Mouse (Mus musculus): ENCODE results near the gene Taf4. TPM values are rescaled to one million over a fixed set of nuclear protein-coding genes. Genes with fewer than 3 reads are reported as not detected.

Gene Taf4
- 5.5 and 6.0 TPM in 2 replicates for polyA plus RNA-seq (2012; rRNA removed)

DNA sequence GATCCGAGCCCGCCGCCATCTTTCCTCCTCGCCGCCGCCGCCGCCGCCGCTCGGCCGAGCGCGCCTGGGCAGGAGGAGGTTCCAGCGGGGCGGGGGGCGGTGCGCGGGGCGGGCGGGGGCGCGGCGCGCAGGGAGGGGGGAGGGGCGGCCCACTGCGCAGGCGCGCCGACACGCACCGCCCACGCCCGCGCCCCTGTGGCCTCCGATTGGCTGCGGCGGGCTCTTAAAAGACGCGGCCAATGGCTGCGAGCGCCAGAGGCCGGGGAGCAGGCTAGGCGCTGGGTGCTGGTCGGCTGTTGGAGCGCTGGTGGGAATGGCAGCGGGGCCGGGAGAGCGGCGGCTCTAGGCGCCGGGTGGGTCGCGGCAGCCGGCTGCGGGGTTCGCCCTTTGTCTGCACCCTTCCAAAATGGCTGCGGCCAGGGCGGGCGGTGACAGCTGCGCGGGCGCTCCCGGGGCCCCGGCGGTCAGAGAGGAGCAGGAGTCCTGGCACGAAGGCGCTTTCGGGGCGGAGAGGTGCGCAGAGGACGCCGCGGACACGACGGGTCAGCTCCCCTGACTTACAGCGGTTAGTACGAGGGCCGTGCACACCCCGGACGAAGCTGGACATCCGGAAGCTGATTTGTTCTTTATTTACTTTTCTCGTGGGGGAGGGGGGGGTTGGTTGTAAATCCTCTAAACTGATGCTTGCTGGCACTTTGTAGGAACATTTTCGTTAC is at the start of gene Taf4:
Taf4 (minus strand) TSS at position 19 of the 716 bp plus-strand sequence.

DNA sequence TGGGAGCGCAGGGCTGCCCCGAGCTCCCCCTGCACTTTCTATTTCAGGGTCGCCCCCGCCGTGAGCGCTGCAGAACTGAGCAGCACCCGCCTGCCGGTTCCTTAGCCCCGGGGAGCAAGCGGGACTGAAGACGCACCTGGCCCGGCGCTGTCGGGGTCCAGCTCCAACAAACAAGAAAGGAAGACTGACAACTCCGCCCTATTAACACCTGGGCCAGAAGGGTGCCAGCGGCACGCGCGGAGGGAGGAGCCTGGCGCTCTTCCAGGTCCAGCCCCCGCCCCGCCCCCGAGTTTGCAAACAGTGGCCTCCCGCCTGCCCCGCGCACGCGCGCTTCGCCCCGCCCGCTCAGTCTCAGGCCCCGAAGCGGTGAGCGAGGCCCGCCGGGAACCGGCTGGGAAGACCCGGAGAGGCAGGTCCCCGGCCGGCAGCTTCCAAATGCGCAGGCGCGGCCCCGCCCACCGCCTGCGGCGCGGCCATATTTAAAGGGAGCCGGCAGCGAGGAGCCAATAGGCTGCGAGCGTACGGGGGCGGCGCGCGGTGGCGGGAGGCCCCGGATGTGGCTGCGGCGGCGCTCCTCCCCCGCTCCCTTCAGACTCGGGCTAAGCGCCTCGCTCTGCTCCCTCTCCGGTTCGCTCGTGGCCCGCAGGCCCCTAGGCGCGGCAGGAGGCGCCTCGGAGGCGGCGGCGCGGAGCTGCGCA is 48.1 kb upstream of the Taf4 start, which contains the start of gene Lsm14b:
Lsm14b (plus strand) TSS at position 587 of the 698 bp plus-strand sequence.

Other genes with a start within 250 kb of the Taf4 start
- 11.3 and 12.3 TPM in 2 replicates for gene Lsm14b, start 48.3 kb upstream of the Taf4 start, polyA plus RNA-seq (2012; rRNA removed)
- gene Psma7, start 65.8 kb upstream of the Taf4 start, polyA plus RNA-seq (2012; rRNA removed) = 67.9 and 71.5 TPM in 2 replicates
- 2.3 and 2.5 TPM in 2 replicates for gene Ss18l1, start 65.9 kb upstream of the Taf4 start, polyA plus RNA-seq (2012; rRNA removed)
- 5.5 and 7.4 TPM in 2 replicates for gene Mtg2, start 93.9 kb upstream of the Taf4 start, polyA plus RNA-seq (2012; rRNA removed)
- gene Hrh3, start 127.8 kb upstream of the Taf4 start, polyA plus RNA-seq (2012; rRNA removed) = 0.04 and 0.20 TPM in 2 replicates
- 25.3 and 25.7 TPM in 2 replicates for gene Osbpl2, start 142.7 kb upstream of the Taf4 start, polyA plus RNA-seq (2012; rRNA removed)
- 92.0 and 132 TPM in 2 replicates for gene Adrm1, start 194.8 kb upstream of the Taf4 start, polyA plus RNA-seq (2012; rRNA removed)
- 43.7 and 49.6 TPM in 2 replicates for gene Lama5, start 249.2 kb upstream of the Taf4 start, polyA plus RNA-seq (2012; rRNA removed)